Mouse (Mus musculus) ES-CJ7 (cell line): ENCODE data around the gene Epn3.

ENCODE experiments used
- DNase-seq: peaks from one replicate; pipeline ENCODE4 v3.0.0; 2011; ENCODE audit warnings: low read depth, low spot score

Epn3 gene

DNA sequence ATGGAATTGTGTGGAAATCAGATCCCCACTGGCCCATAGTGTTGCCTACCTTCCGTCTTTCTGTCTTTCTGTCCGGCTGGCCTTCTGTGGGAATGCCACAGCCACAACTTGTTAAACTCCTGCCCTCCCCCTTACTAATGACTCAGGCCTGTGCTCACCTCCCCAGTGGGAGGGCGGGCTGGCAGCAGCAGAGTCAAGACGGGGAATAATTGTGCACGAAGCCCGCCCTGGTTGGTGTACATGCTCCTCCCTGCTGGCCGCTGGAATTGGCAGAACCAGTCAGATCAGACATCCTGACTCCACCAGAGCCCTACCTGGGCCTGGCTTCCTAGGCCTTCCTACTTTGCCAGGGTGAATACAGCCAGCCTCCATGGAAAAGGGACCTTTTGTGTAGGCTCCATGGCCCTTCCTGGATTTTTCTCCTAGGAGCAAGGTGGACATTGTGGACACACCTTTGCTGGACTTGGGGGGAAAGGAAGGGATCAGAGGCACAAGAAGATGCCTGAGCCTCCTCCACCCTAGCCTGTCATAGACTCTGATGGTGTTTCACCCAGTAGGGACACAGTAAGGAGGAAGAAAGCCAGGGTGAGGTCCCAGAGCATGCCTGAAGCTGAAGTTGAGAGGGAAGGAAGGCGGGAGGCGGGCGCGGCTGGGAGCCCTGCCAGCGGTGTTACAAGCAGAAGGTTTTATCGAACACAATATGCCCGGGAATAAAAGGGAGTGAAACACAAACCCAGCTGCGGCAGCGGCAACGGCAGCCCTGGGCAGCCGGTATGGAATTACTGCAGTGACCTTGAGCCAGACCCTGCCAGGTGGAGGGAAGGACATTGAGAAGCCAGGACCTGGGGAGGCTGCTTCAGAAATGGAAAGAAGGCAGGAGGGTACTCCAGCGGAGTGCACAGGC lies 1.4 kb downstream of the Epn3 start:
- no peak for DNase-seq

DNA sequence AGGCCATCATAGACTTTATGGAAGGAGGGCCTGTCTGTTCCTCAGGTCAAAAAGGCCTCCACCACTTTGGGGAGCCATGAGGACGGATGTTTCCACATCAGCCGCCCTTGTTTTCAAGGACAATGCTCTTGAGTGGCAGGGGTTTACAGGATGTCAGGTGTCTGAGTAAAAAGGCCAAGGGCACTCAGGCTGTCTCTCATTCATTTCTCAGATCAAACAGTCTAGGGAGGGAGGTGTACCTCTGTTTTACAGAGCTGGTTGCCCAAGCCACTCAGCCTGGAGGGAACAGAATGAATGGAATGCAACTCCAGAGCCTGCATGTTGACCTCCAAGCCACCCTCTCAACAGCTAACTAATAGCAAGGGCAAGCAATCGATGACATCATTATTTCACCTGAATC lies 4.4 kb downstream of the Epn3 start:
- DNase-seq, result no peak

DNA sequence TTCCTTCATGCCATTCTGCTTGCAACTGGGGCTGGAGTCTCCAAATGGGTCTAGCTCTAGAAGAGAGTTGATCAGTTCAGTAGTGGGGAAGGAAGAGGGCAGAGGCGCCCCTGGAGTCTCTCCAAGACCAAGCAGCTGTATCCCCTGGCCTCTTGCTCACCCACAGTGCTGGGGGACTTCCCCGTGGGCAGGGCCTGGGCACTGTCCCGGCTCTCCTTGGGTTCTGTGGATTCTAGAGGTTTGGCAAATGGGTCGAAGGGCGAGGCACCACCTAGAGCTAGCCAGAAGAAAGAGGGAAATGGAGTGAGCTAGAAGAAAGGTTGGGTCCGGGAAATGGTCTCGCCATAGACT lies 8.1 kb downstream of the Epn3 start:
- DNase-seq, result no peak

DNA sequence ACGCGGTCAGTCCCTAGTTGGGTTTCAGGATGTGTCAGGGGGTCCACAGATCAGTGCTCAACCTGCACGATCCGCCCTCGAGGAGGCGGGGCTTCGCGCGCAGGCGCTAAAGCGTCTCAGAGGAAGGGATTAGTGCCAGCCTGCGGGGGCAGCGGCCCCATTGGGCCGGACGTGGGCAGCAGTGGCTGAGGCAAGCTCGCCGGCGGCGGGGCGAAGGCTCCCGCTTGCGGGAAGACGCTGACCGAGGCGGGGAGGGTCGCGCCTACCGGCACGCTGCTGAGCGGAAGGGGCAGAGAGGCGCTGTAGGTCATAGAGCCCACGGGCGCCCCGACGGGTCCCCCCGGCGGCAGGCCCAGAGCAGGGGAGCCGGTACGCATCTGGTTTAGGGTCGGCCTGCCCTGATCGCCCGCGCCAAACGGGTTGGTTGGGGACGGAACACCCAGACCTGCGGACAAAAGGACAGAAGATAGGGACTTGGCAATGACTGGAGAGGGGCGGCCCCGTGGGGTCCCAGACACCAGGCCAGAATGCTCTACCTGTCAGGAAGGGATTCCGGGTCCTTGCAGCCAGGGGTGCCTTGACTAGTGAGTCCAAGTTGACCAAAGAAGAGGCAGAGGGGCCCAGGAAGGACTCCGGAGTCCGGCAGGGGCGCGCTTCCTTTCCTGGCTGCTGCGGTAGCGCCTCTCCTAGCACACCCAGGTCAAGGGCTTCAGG lies 8.6 kb downstream of the Epn3 start:
- peak; percentile 48 for DNase-seq

DNA sequence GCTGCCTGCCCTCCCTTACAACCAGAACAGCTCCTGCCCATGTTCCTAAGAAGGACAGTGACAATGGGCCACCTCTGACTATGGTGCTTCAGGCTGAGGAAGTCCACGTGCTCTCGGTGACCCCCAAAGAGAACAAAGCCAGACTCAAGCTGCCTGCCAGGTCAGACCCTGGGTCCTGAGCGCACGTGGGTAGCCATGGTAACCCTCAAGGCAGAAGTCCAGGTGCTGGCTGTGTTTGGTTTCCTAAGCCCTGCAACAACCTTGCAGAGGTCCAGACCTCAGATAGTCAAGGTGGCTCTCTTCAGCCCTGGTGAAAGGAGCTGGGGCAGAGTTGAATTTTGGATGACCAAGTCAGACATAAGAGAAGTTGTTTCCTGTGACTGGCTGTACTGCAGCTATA lies 10.0 kb downstream of the Epn3 start:
- no peak for DNase-seq

DNA sequence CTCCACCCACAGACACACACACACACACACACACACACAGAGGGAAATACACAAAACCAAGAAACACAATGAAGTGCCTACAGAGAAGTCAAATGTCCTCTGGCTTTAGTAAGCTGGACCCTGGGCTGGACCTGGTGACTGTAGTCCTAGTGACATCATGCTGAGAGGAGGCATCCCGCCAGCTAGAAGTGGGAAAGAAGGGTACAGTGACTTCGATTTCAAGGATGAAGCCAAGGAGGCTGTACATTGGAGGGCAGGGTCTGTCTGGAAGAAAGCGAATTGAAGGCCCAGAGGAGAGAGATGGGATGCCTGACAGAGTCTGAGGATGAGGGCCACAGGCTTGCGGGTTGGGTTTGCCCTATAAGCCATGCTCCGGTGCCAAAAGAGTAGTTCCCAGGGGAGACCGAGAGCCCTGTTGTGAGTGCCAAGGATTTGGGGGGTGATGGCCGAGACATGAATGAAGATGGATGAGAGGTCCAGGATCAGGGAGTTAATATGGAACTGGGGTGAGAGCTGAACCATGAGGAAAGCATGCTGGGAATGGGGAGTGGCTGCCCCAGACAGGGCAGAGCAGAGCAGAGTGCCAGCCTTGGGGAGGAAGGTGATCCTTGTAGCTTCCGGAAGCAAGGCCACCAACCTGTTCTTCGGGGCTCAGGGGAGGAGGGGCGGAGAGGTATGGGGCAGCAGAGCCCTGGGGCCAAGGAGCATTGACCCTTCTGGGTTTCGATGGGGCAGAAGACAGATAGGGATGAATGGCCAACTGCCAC lies 10.8 kb downstream of the Epn3 start:
- DNase-seq, result no peak

DNA sequence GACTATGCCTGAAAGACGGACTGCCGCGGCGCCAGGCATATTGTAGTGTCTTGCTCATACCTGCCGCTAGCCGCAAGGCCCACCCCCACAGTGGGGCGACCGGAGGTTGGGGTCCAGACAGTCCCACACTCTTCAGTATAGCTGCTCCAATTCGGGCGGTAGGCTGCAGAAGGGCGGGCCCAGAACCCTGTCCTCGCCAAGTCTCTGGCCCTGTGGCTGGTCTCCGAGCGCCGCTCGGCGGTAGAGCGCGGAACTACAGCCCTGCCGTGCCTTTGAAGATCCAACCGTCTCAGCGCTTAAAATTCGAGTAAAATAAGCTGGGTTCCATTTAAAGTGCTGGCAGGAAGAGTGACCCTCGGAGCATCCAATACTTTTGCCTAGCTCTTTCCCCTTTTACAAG lies 13.8 kb downstream of the Epn3 start, which contains the start of gene Spata20:
Spata20 (minus strand) TSS at position 179 of the 400 bp plus-strand sequence.
- peak; percentile 65 for DNase-seq

DNA sequence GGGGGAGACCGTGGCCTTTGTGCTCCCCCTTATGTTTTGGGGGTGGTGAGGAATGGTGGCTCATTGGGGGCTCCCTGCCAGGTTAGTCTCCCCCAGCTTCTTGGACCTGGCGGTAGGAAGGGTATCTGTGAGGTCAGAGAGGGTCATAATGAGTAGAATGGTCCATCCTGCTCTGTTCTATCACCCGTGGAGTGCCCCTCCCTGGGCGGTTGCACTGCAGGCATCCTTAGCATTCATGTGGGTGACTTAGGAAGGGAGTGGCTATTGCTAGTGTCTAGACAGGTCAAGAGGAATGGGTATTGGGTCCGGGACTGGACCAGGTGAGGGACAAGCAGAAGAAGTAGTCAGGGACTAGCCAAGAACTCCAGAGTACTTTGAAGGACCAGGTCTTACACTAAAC lies 14.6 kb downstream of the Epn3 start:
- DNase-seq, result no peak

DNA sequence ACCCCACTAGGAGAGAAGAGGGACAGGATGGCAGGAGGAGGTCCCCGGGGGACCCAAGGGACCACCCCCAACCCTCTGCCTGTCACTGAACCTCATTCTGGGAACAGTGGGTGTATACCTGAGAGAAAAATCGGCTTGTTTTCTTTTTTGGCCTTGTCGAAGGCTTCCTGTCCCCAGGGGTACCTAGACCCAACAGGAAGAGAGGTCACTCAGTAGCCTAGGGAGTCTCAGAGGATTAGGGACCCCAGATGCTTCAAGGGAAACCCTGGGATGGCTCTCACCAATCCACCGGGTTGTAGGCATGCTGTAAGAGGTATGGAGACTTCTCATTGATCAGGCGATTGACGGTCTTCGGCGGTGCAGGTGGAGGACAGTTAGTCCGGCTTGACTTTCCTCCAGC lies 15.1 kb downstream of the Epn3 start:
- DNase-seq, result no peak

DNA sequence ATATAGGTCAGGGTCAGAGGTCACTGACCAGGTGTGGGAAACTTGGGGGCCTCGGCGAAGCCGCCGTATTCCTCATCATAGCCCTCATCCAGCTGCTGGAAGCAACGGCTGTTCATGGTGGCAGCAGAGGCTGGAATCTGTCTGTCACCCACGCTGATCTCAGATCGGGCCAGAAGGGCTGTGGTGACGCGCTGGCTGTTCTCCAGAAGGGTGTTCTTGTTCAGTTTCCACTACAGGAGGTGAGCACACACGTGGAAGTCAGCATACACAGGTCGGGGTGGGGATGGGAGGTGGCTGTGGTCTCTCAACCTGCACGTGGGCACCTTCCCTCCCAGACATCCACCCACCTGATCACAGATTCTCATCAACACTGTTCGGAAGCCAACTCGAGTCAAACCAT lies 15.9 kb downstream of the Epn3 start:
- no peak for DNase-seq

DNA sequence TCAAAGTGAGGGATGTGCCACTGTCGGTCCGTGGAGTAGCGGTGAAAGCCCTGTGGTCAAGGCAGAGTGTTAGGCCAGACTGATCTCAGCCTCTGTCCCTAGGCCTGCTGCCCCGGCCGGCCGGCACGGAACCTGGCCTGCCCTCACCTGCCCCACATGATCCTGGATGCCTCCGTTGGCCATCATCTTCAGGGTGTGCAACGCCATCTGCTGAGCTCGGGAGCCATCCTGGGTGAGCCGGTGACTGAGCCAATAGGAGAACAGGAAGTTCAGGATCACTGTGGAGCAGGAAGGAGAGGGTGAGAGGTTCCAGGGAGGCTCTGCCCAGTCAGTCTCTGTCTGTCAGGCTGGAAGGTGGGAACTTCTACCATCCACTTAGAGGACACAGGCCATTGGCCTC lies 16.3 kb downstream of the Epn3 start:
- no peak for DNase-seq

DNA sequence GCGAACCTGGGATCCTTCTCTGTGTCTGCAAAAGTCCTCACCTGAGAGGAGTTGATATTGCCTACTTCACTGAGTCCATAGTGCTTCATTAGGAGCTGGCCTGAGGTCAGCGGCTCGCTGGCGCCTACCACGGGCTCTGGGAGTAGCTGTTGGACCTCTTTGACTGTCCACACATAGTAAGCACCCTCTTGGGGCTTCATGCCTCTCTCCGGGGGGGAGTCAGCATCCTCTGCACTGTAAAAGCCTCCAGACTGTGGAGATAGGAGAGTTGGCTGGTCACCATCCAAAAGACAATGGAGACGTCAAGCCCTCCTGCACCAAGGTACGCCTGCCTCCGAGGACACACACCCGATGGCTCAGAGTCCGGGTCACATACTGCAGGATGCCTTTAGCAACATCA lies 17.0 kb downstream of the Epn3 start:
- no peak for DNase-seq

DNA sequence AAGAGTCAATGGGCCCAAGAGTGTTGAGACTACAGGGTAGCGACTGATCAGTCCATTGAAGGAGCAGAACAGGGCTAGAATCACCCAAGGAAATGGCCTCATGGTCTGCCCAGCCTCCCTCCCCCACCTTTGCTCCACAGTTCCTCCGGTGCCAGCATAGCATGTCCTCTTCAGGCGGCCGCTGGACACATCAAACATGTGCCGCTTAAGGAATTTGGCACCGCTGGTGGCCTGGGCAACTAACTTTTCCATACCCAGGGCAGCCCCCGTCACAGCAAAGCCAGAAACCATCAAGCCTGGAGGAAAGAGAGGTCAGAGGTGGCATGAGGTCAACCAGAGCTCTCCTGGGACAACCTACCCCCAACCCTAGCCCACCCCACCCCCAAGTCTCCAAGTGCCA lies 17.8 kb downstream of the Epn3 start:
- DNase-seq, result no peak

DNA sequence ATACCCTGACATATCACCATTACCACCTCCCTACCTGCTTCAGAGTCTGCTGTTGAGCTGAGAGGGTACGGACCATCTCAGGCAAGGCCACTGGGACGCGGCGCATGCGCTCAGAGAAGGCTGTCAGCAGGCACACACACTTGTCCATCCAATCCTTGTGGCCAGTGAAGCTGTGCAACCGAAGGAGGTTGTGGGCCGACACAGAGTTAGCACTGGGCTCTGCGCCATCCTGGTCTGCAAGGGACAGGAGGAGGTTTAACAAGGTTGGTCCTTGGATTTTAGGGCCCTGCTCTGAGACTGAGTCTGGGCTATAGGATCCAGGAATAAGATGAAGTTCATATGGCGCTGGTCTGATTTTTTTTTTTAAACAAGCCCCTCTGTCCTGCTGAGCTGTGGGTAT lies 19.4 kb downstream of the Epn3 start:
- no peak for DNase-seq

DNA sequence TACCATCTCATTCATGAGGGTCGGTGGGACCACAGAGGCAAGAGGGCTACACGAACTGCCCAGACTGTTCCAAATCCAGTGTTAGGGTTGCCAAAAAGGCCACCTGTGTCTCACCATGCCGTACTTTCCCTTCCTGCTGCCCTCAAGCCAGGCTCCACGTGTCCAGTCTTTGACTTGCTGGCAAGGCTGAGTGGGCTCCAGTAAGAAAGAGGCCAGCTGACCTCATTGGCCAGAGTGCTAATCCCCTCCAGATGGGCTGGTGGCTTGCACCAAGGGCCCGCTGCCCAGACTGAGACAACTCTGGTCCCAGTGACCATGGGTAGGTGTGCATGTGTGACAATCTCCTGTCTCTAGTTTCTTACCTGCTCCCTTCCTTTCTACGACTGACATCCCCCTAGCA lies 22.1 kb downstream of the Epn3 start:
- no peak for DNase-seq

DNA sequence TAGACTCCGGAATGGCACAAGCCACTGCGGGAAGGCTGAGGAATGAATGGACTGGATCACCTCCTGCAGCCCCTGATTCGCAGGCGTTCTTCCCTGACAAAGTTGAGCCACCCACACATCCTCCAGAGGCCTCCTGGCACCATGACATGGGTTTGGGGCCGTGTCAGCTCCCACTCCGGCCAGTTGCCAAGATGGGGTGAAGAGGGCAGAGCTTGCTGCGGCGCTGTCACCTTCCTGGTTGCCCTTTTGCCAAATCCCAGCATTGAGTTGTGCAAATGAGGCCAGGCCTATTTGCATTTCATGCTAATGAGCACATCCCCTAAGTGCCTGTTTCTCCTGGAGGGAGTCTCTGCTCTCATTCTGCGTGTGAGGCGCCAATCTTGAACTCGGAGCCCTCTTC lies 24.1 kb downstream of the Epn3 start:
- no peak for DNase-seq

DNA sequence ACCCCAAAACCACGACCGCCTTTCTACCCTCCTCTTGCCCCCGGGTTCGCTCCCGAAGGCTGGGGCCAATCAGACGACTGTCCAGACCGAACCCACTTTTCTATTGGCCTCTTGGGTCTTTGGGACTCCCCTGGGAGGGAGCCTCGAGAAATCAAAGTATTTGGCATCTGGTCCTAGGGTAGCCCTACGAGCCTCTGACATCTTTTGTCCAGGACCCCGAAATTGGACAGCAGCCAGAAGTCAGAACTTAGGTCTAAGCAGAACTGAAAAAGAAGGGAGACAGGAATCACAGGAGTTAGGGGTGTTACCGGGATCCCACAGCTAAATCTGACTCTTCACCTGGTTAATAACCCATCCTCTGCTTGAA lies 25.2 kb downstream of the Epn3 start:
- DNase-seq, result peak; percentile 20

DNA sequence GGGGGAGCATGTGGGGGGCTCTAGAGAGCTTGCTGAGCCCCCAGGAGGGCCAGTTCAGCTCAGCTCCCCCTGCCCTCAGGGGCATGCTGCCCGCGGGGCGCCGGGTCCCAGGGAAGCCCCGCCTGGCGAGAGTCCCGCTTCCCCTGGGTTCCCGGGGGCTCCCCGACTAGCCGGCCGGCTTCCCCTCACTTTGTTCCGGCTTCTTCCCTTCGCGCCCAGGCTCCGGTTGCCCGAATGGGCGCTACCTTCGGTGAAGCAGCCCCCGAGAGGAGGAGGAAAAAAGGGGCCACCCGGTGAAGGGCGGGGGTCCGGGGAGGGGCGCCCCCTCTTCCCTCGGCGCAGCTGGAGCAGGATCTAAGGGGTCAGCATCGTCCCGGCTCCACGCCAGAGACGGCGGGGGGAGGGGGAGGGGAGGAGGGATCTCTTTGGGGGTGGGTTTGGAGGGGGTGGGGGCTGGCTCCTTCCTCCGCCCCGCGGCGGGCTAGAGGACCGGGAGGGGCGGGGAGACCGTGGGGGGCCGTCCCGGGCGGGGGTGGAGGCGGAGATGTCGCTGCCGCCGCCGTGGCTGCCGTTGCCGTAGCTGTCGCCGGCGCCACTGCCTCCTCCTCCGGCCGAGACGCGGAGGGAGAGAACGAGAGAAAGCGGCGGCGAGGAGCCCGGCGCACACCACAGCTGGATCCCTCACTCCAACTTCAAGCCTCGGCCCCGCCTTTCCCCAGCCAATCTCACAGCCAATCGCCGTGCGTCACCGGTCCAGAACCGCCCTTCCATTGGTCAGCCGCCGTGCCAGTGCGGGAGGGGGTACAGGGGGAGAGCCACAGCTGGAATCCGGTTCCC lies 25.8 kb downstream of the Epn3 start, which contains the start of gene Cacna1g:
Cacna1g (minus strand) TSS at position 492 of the 837 bp plus-strand sequence.
- DNase-seq, result peak; percentile 82

DNA sequence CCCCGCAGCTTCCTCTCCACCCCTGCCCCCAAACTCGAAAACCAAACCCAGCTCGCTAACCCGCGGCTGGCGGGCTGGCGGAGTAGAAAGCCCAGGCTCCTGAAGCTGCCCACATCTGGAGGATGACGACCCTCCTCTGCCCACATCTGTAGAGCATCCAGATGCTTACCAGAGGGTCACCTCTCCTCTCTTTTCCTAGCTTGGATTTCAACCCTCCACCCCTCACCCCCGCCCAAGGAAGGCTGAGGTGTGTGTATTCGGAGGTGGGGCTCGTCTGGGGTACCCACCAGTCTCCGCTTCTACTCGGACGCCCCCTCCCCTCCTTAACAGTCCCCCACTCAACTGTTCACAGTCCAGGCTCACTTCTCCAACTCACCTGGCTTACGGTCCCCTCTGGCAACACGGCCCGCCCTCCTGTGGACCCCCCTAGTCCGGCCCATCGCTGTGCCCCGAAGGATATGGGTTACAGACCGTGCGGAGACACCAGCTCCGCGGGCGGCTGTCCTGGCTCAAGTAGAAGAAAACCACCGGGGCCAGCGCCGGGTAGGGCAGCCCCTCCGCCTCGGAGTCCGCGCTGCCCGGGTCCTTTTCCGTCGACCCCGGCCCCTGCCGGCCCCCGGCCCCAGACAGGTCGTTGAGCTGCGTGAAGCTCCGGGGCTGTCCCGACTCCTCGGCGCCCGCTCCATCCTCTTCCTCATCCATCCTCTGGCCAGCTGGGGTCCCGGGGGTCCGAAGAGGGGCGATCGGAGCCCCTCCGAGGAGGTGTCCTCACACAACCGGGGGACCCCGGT lies 26.7 kb downstream of the Epn3 start:
- no peak for DNase-seq

DNA sequence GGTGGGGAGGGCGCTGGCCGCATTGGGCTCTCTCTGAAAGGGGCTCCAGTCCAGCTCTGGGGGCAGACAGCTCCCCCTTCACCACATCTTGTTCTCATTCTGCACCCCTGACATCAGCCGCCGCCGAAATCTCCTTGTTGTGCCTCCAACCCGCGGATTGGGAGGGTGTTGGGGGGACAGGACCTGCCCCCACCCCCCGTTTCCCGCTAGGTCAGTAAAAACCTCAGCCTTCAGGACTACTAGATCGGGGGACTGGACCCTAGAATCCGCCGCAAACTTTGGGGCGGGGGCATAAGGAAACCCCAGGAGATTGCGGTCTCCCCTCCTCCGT lies 27.2 kb downstream of the Epn3 start:
- DNase-seq, result no peak
